Mouse (Mus musculus): Measurements from ENCODE around the gene Ssmem1. TPM values are rescaled to one million over a fixed set of nuclear protein-coding genes. Genes with fewer than 3 reads are reported as not detected.

Gene Ssmem1
- polyA plus RNA-seq (2014; fragmentation: Illumina TruSeq; extraction: RNeasy Lipid Tissue Mini Kit (QIAGEN cat#74804); ENCODE audit: low replicate concordance), result not detected

DNA sequence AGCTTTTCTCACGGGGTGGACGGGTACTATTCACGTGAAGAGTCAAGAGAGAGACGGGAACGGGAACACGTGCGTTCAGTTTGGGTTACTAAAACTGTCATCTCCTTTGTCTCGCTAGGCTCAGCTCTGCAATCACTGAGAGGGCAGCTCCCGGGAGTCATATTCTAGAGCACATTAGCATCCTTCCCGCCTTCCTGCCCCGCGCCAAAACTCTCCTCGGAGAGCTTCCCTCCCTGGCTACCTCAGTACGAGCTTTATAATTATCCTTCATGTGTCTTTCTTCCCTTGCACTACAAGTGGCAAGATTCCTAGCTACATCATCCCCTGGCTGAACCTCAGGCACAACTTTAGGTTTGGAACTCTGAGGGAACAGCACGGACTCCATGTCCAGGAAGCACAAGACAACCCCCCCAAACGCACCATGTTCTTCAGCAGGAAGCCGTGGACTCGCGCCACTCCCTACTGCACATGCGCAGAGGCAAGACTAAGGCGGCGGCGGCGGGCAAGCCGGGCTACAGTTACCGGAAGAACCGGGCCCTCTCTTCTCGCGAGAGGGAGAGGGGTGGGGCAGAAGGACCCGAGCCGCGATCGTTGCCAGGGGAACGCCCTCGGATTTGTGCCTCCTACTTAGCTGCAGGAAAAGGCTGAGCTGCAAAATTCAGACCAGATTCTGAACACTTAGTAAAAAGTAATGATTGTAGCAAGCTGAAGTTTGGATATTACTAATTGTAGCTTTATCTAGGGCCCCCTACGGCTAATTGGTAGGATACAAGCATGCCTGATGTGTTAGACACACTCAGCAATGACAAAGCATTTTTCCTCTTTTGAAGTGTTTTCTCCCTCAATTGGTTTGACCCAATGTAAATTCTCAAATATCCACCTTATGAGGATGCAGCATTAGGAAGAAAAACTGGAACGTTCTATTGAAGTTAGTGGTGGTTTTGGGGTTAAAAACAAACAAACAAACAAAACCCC lies at the start of gene Ssmem1, which contains the start of gene Tmem209:
Gene Ssmem1, plus strand, starts transcription at position 585 of the 975 bp plus-strand sequence.
Gene Tmem209, minus strand, starts transcription at position 519 of the 975 bp plus-strand sequence.

DNA sequence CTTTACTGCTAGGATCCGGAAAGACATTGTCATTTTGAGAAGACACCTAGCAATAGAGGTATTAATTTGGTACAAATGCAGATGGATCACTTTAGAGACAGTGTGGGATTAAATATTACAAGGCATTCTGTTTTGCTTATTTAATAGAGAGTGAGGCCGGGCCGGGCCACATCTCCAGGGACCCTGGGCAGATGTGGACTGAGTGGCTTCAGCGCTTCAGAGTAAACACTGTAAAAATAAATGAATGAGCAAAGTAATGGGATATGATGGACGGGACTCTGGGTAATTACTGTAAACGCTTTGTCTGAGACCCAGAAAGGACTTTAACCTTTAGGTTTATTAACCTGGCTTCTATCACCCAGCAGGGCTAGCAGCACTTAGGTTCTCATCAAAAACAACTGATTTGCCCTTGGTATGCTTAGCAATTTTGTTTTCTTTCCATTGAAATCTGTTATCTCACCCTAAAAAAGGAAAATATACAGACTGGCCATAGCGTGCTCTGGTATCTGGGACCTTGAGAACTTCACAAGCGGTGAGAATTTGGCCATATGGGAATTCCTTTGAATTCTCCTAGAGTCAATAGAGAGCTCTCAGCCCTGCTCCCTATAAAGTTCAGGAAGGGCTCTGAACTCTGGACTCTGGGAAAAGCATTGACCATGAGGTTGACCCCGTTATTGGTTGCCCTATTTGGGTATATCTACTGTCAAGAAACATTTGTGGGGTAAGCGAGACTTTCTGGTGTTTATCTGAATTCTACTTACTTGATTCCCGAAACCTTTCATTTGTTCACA lies 31.6 kb downstream of the Ssmem1 start, which contains the start of gene Cpa2:
Gene Cpa2, plus strand, starts transcription at position 574 of the 791 bp plus-strand sequence.

DNA sequence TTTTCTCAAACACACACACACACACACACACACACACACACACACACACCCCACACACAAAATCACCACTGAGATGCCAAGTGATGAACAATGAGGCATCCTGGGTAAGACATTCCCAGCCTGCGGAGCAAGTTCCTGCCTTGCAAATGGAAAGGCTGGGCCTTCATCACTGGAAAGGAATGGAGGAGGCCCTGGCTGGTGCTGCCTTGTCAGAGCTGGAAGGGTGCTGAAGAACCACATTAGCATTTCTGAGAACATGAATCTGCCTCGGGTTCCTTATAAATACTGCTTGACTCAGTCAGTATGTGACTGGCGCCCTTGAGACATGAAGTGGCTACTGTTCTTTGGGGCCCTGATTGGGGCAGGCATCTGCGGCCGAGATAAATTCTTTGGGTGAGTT lies 58.4 kb downstream of the Ssmem1 start, which contains the start of gene Cpa4:
Gene Cpa4, plus strand, starts transcription at position 301 of the 400 bp plus-strand sequence.

Other genes with a start within 250 kb of the Ssmem1 start
- 28.1 TPM for gene Ube2h, start 205.3 kb upstream of the Ssmem1 start, polyA plus RNA-seq (2014; fragmentation: Illumina TruSeq; extraction: RNeasy Lipid Tissue Mini Kit (QIAGEN cat#74804); ENCODE audit: low replicate concordance)
- gene Zc3hc1, start 118.8 kb upstream of the Ssmem1 start, polyA plus RNA-seq (2014; fragmentation: Illumina TruSeq; extraction: RNeasy Lipid Tissue Mini Kit (QIAGEN cat#74804); ENCODE audit: low replicate concordance), result 0.89 TPM
- 27.2 TPM for gene Klhdc10, start 108.0 kb upstream of the Ssmem1 start, polyA plus RNA-seq (2014; fragmentation: Illumina TruSeq; extraction: RNeasy Lipid Tissue Mini Kit (QIAGEN cat#74804); ENCODE audit: low replicate concordance)
- gene Tmem209, start 66 bp upstream of the Ssmem1 start, polyA plus RNA-seq (2014; fragmentation: Illumina TruSeq; extraction: RNeasy Lipid Tissue Mini Kit (QIAGEN cat#74804); ENCODE audit: low replicate concordance), result 25.6 TPM
- gene Cpa2, start 31.7 kb downstream of the Ssmem1 start, polyA plus RNA-seq (2014; fragmentation: Illumina TruSeq; extraction: RNeasy Lipid Tissue Mini Kit (QIAGEN cat#74804); ENCODE audit: low replicate concordance), result 141 TPM
- not detected for gene Cpa4, start 58.5 kb downstream of the Ssmem1 start, polyA plus RNA-seq (2014; fragmentation: Illumina TruSeq; extraction: RNeasy Lipid Tissue Mini Kit (QIAGEN cat#74804); ENCODE audit: low replicate concordance)
- gene Cpa5, start 101.2 kb downstream of the Ssmem1 start, polyA plus RNA-seq (2014; fragmentation: Illumina TruSeq; extraction: RNeasy Lipid Tissue Mini Kit (QIAGEN cat#74804); ENCODE audit: low replicate concordance), result not detected
- 56.2 TPM for gene Cpa1, start 129.4 kb downstream of the Ssmem1 start, polyA plus RNA-seq (2014; fragmentation: Illumina TruSeq; extraction: RNeasy Lipid Tissue Mini Kit (QIAGEN cat#74804); ENCODE audit: low replicate concordance)
- gene Cep41, start 183.9 kb downstream of the Ssmem1 start, polyA plus RNA-seq (2014; fragmentation: Illumina TruSeq; extraction: RNeasy Lipid Tissue Mini Kit (QIAGEN cat#74804); ENCODE audit: low replicate concordance), result 5.6 TPM
- 1.9 TPM for gene Mest, start 213.7 kb downstream of the Ssmem1 start, polyA plus RNA-seq (2014; fragmentation: Illumina TruSeq; extraction: RNeasy Lipid Tissue Mini Kit (QIAGEN cat#74804); ENCODE audit: low replicate concordance)

All from small intestine, adult 10 weeks (tissue).